In the genomic region with DNA sequence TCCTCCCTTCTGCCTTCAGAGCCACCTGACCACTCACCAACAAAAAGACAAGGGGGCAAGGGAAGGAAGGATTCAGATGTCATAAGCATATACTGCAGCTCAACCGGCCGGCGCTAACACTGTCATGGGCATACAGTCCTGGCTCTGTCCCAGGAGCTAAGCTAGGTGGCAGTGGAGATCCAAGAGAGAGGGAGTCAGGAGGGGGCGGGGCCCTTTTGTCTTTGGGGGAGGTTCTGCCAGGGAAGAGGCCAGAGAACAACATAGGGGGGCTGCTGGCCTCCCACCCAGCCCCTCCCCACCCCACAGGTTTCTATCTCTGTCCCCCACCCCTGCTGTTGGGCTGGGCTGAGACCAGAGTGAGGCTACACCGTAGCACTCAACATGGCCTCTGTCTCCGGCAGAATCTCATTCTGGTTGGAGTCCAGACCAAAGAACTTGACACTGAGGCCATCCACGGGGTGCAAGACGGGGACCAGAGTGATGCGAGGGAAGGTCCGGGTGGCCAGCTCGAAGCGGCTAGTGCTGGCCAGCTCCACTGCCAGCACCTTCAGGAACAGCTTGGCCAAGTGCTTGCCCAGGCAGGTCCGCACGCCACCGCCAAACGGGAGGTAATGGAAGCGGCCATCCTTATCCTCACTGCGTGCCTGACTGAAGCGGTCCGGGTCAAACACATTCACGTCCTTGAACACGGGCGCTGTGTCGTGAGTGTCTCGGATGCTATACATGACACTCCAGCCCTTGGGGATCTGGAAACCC, we compare ENCODE assay signal across 9 mouse cellular contexts. TPM values are rescaled to one million over a fixed set of nuclear protein-coding genes. Genes with fewer than 3 reads are reported as not detected.
DNase-seq lines count a peak whose midpoint lies in the region; ATAC-seq and TF ChIP-seq lines count a peak whose summit lies in the region.
"Had no signal": no experiment of that assay in that cellular context is flagged by ENCODE, and none has a peak within 500 bp of the region (broad histone marks: within the 10 kb centered on the region; RNA-seq: fewer than 3 reads in every experiment).

No protein-coding gene starts in this region.

- ATAC-seq in kidney, postnatal 0 days (replicated peaks; ENCODE audit: low FRiP score, low read depth) = peak; percentile 34; the same call in 1 of the 2 replicates

- H3K9me3 ChIP-seq in forebrain, embryonic 10.5 days = no peaks in the 10 kb centered on the region
- H3K9me3 ChIP-seq in kidney, postnatal 0 days (replicated peaks; ENCODE audit: low read length) = no peaks in the 10 kb centered on the region

- H3K4me1 ChIP-seq in forebrain, embryonic 10.5 days = peaks cover 42% of the 10 kb centered on the region
- H3K4me1 ChIP-seq in kidney, postnatal 0 days (replicated peaks; ENCODE audit: insufficient read depth, low read length) = no peaks in the 10 kb centered on the region; the same call in 1 of the 2 replicates

- peaks cover 85% of the 10 kb centered on the region for H3K27me3 ChIP-seq in forebrain, embryonic 10.5 days (ENCODE audit: poor library complexity, severe bottlenecking)
- H3K27me3 ChIP-seq in kidney, postnatal 0 days (ENCODE audit: insufficient read depth, low read length) = peaks cover 12% of the 10 kb centered on the region; the same call in 1 of the 2 replicates

- peak; percentile 62; the same call in 1 of the 2 replicates for TF ChIP-seq CTCF in kidney, postnatal 0 days (IDR thresholded peaks at IDR 0.05; ENCODE audit: low read depth)

- H3K9ac ChIP-seq in kidney, postnatal 0 days (ENCODE audit: low read depth, low read length) = no peak overlapping the region

- H3K27ac ChIP-seq in forebrain, embryonic 10.5 days = peak overlapping the region; percentile 56; the same call in 1 of the 2 replicates
- no peak overlapping the region for H3K27ac ChIP-seq in kidney, postnatal 0 days
- H3K27ac ChIP-seq: macrophage had no signal

- H3K4me2 ChIP-seq in kidney, postnatal 0 days (ENCODE audit: low read length) = peak overlapping the region; percentile 41

- no peaks in the 10 kb centered on the region for H3K36me3 ChIP-seq in forebrain, embryonic 10.5 days (replicated peaks)
- no peaks in the 10 kb centered on the region for H3K36me3 ChIP-seq in kidney, postnatal 0 days (ENCODE audit: insufficient read depth, low read length)

- H3K4me3 ChIP-seq in forebrain, embryonic 10.5 days = peak overlapping the region; percentile 37
- peak overlapping the region; percentile 6 for H3K4me3 ChIP-seq in kidney, postnatal 0 days (replicated peaks; ENCODE audit: low read depth, low read length)

- peak; percentile 33 for DNase-seq in right cerebral cortex, postnatal 4 days
- no peak for DNase-seq in right cerebral cortex, adult 18-20 months
- no peak for DNase-seq in forebrain, embryonic 10.5 days (ENCODE audit: extremely low spot score, low spot score)
- peak; percentile 64 for DNase-seq in kidney, postnatal 0 days (ENCODE audit: low spot score)
- peak; percentile 77 for DNase-seq in retina, postnatal 1 day
- DNase-seq in left cerebral cortex, postnatal 14 days (ENCODE audit: low spot score in 2 of 2) = no peak
- DNase-seq in thymus, postnatal 36 days = no peak
- DNase-seq in frontal cortex, postnatal 25 days (ENCODE audit: low spot score in 2 of 2) = no peak

- intact Hi-C loops in left cerebral cortex, postnatal 14 days (cut with DNase I) = no loop called here

- 37% methylated on average over 25 of the region's 25 CpGs for WGBS in forebrain, embryonic 10.5 days
- WGBS in kidney, postnatal 0 days = 37% methylated on average over 25 of the region's 25 CpGs

RNA-seq across cellular contexts. Expression of a gene that starts 19.6 kb away (rescaled TPM):
- 0.90 and 1.2 TPM in 2 replicates for polyA plus RNA-seq in forebrain, embryonic 10.5 days (2016; fragmentation: Nextera tagmentation; extraction: Ambion mirVana)
- polyA plus RNA-seq in kidney, postnatal 0 days (2015; fragmentation: Nextera tagmentation; extraction: Ambion mirVana) = 2.9 and 3.2 TPM in 2 replicates
- total RNA-seq in left cerebral cortex, postnatal 14 days (2021) = 10 to 100 TPM; 16.9 to 29.0 TPM

Comparison
In these comparisons a context has a peak if more than half of its experiments do, and no peak if none do; other contexts are left out.
1. DNase-seq: peak in right cerebral cortex, postnatal 4 days (single experiment), kidney, postnatal 0 days (single experiment) and retina, postnatal 1 day (single experiment); none in right cerebral cortex, adult 18-20 months (single experiment), forebrain, embryonic 10.5 days (single experiment), left cerebral cortex, postnatal 14 days (0 of 2), thymus, postnatal 36 days (0 of 2) and frontal cortex, postnatal 25 days (0 of 2).